Mouse (Mus musculus) MEL-GATA-1-ER (cell line): ENCODE results near the gene Defb22.

Experiments
- DNase-seq: peaks from one replicate; pipeline ENCODE4 v3.0.0-alpha.2; 2012; ENCODE audit warnings: low read depth; ENCODE audit errors: extremely low read depth

The Defb22 gene

GRCm38 (mm10) chr2:152490038-152490437, at the start of gene Defb22:
Gene Defb22, minus strand, starts transcription at chr2:152490138.
- no peak for DNase-seq

DNA sequence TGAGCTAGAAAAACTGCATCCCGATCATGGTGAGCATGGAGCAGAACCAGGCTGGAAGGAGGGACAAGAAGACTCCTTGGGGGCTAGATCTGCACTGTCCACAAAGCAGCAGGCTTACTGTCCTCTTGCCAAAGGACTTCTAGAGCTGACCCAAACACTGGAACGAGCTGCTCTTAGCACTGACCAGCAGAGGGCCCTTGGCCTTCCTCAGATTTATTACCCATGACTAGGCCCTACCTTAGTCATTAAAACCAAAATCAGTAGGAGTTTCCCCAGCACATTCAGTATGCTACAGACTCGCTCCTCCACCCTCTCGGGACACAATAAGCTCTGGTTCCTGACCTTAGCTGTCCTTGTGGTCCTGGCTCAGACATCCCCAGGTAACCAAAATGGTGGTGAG, 28.0 kb upstream of the Defb22 start, which contains the start of gene Defb28:
Gene Defb28, plus strand, starts transcription at position 275 of the 400 bp plus-strand sequence.
- DNase-seq = no peak

- DNase-seq = no peak
Measured at GRCm38 (mm10) chr2:152516084-152516483, 26.1 kb upstream of the Defb22 start.

DNA sequence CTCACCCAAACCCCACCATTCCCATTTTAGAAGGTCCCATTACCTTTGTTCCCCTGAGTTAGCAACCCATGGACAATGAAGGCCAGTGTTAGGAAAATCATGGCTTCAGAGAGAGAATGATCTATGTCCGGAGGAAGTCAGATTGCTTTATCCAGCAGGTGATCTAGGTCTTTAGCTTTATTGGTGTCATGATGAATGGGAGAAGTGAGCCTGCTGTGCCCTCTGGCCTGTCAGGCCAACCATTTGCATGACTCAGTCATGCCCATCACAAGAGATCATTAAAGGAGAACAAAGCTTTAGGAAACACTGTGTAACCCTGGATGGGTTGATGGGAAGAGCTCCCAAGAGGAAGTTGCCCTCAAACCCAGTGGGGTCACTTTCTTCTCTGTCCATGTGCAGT, 21.7 kb upstream of the Defb22 start, which contains the start of gene Defb26:
Gene Defb26, minus strand, starts transcription at position 101 of the 400 bp plus-strand sequence.
- DNase-seq = no peak

GRCm38 (mm10) chr2:152503950-152504349, 14.0 kb upstream of the Defb22 start:
- DNase-seq = no peak

GRCm38 (mm10) chr2:152500863-152501229, 10.9 kb upstream of the Defb22 start:
- DNase-seq = peak; percentile 26

DNA sequence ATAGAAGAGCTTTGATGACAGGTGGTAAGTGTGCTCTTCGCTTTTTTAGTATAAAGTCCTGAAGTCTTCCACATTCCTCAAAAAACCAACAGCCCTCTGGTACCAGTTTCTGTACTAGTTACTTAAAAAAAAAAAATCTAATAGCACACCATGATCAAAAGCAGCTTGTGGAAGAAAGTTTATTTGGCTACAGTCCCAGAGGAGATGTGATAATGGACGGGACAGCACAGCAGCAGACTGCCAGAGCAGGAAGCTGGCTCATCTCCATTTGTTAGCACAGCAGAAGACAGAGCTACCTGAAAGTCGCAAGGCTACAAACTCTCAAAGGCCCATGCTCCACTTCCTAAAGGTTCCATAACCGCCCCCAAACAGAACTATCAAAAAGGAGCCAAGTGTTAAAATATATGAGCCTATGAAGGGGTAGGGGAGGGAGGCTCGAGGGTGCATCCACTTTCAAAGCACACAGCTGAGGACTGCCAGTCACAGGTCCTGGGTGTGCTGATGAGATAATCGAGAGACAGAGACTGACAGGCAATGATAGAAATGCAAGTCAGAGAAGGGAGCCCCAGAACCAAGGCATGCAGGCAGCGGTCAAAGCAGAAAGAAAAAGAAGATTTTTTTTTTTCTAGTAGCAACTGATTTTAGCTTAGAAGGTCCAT, 10.4 kb upstream of the Defb22 start:
- DNase-seq = peak; percentile 25

DNA sequence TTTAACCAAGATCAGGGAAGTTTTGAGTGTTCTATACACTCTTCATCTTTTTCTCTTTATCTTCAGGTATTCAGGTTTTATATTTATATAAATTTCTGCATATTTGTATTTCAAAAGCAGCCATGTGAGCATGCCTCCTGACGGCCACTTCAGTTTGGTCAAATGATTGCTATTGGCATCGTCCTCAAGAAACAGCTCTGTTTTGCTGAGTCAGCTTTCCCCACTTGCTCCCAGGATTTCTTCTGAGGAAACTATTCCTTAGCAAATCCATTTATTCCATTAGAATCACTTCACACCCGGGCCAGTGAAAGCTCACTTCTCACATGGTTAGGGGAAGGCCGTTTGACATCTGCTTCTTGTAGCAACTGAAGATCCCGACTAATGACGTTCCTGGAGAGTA, 8.1 kb upstream of the Defb22 start:
- DNase-seq = no peak

DNA sequence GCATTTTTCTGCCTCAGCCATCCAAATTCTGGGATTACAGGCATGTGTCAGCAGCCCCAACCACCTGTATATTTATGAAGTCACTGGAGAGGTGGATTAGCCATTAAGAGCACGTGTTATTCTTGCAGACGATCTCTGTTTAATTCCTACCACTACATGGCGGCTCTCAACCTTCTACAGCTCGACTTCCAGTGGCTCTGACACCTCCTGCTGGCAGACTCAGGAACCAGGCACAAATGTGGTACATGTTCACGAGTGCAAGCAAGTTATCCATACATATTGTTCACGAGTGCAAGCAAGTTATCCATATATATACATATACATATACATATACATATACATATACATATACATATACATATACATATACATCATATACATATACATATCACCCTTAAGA, 3.2 kb upstream of the Defb22 start:
- DNase-seq = no peak

DNA sequence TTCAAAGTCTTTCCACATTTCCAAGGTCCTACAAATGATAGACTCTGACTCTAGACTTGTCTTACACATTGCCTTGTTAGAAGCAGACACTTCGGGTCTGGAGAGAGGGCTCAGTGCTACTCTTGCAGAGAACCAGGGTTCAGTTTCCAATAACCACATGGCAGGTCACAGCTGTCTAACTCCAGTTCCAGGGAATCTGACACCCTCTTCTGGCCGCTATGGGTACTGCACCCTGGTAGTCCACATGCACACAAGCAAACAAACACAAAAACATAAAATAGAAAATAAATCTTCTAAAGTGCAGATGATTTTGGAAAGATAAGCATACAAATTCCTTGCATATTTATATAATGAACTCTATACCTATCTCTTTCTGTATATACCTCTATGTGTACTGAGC, 2.9 kb downstream of the Defb22 start:
- DNase-seq = no peak

GRCm38 (mm10) chr2:152481726-152482125, 8.2 kb downstream of the Defb22 start:
- no peak for DNase-seq

DNA sequence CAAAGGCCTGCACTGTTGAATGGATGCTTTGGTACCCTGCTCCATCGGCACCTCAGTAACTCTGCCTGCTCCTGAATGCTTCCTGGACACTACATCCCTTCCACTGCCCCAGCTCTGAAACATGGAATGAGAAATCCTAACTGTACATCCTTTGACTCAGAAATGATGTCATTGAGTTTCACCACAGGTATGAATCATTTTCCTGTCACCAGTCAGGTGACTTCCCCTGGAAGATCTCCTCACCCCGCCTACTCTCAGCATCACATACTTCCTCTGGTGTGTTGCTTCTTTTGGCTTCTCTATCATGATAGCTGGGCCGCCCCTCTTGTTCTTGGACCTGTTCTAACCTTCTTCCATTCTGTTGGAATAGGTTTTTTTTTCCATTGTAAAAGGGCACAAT, 9.1 kb downstream of the Defb22 start:
- DNase-seq = no peak

- DNase-seq = no peak
Measured at GRCm38 (mm10) chr2:152476763-152477162, 13.2 kb downstream of the Defb22 start, which contains the start of gene Defb20. Gene Defb20, plus strand, starts transcription at chr2:152477063.

DNA sequence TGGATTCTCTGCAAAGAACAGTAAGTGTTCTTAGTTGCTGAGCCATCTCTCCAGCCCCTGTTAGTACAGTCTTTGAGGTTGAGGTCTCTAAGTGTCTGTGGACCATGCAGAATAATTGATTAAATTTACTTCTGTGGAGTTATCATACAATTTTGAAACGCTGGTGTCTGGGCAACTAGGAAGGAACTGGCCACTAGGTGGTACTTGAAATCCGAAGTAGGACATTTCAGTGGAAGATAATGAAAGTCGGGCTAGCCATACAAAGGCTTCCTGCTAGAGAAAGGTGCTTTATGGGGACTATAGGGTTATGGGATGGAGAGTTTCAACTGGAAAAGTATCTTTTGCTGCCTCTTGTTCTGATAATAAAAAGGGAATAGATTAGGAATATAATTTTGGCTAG, 17.5 kb downstream of the Defb22 start:
- no peak for DNase-seq

DNA sequence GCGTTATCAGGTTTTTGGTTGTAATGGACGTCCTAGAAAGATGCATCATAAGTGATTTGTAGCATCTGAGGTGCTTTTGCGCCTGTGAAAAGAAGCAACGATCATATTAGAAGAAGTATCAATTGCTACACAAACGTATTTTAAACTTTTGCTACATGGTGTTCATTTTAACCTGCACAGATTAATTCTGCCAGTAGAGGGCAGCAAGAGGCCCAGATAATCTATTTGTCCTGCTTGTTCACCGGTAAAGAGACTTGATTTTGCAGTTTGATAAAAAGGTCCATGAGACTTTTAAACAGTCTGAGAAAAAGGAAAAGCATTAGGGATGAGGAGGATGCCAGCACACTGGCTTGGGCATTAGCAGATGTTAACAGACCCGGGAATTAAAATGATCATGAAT, 19.0 kb downstream of the Defb22 start:
- peak; percentile 26 for DNase-seq

DNA sequence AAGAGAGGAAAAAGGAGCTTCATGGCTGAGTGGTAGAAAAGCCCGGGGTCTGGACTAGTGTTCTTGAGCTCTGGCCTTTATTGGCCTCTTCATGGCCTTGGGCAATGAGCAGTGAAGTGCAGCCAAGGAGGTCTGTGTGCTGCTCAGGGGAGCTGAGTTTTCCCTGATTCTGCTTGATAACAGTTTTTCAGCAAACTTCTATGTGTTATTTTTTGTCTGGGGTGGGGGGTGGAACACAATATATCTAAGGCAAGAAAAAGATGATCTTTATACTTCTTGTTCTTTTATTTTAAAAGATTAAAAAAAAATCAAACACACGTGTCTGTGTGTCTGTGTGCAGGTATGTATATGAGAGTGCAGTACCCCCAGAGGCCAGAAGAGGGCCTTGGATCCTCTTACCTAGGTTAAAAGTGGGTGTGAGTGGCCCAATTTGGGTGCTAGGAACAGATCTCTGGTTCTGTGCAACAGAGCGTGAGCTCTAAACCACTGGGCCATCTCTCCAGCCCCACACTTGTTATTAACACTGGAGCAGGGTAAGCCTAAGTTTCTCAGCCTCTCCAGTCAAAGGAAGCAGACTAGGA, 25.3 kb downstream of the Defb22 start, which contains the start of gene Defb23:
Gene Defb23, minus strand, starts transcription at position 51 of the 581 bp plus-strand sequence.
- DNase-seq = no peak

- DNase-seq = no peak
Measured at GRCm38 (mm10) chr2:152459241-152459640, 30.7 kb downstream of the Defb22 start.

- no peak for DNase-seq
Measured at GRCm38 (mm10) chr2:152452101-152452781, 37.7 kb downstream of the Defb22 start.

DNA sequence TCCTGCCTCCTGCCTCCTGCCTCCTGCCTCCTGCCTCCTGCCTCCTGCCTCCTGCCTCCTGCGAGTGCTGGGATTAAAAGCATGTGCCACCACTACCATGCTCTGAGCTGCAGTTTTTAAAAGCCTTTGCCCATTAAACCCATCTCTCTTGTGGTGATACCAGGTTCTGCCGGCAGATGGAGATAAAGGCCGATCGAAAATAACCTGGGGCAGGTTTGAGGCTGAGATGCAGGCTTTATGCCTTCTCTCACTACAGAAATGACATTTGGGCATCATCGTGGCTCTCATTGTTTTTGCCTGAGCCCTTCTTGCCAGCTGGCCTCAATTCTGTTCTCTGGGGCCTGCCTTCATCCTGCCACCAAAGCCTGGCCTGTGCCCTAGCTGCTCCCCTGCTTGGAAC, 39.7 kb downstream of the Defb22 start:
- no peak for DNase-seq

GRCm38 (mm10) chr2:152447461-152447860, 42.5 kb downstream of the Defb22 start:
- DNase-seq = no peak

DNA sequence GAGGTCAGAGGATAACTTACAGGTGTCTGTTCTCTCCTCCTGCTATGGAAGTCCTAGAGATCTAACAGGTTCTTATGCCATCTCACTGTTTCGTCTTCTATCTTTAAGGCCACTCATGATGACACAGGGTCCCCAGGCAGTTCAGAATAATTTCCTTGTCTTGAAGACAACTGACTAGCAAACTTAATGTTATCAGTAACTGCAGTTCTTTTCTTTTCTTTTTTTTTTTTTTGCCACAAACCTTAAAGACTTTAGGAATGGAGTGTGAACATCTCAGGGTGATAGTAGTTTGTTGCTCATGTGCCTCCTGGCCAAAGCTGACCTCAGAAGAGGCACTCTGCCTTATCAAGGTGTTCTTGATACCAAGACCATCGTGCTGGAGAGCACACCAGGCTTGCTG, 43.3 kb downstream of the Defb22 start:
- peak; percentile 55 for DNase-seq

DNA sequence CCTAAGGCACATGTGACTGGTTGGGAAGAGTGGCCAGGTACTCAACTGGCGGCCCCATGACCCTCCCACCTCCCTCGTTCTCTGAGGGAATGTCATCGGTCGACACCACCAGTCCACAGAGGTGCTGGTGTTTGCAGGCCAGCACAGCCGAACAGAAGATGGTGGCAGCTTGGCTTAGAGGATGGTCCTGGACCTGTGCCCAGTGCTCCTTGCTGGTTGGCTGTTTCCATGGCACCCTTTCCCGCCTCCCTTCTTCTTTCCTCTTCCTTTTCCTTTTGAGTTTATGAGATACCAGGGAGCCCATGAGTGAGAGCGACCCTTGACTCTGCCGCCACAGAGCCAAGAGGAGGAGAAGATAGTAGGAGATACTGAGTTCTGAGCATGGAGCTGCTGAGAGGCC, 46.7 kb downstream of the Defb22 start:
- no peak for DNase-seq
